In genomic region chr19:56756412-56756811, GRCm38 (mm10) we compare ENCODE assay signal across 24 mouse cellular contexts. TPM values are rescaled to one million over a fixed set of nuclear protein-coding genes. Genes with fewer than 3 reads are reported as not detected.
A peak's percentile ranks its signal among the peaks of the same experiment; 100 is the strongest.
DNase-seq lines count a peak whose midpoint lies in the region; ATAC-seq and TF ChIP-seq lines count a peak whose summit lies in the region.
"Had no signal": no experiment of that assay in that cellular context is flagged by ENCODE, and none has a peak within 500 bp of the region (broad histone marks: within the 10 kb centered on the region; RNA-seq: fewer than 3 reads in every experiment).

No protein-coding gene starts in this region.

- H3K9me3 ChIP-seq in megakaryocyte, embryonic 14.5 days = no peaks in the 10 kb centered on the region
- H3K9me3 ChIP-seq: embryonic facial prominence, embryonic 10.5 days; heart, embryonic 15.5 days; hindbrain, embryonic 13.5 days; limb, embryonic 13.5 days; liver, embryonic 12.5 days; midbrain, embryonic 15.5 days had no signal

- no peak for TF ChIP-seq CTCF in lung, adult 2 months (IDR thresholded peaks at IDR 0.05; ENCODE audit: insufficient read depth, low read length)
- no peak for TF ChIP-seq CTCF in Patski (IDR thresholded peaks at IDR 0.05)

- in situ Hi-C loops in Patski (cut with MboI; ENCODE audit: low pct_unique_long_range_greater_than_20kb) = no loop called here

- CTCF ChIA-PET in Patski (lab: Charles Lee) = no interaction called here

- no peak for TF ChIP-seq POLR2A in lung, adult 2 months (IDR thresholded peaks at IDR 0.05; ENCODE audit: borderline replicate concordance, extremely low read depth, low read depth, low read length)

- H3K4me3 ChIP-seq in lung, adult 2 months (replicated peaks; ENCODE audit: extremely low read depth, low read depth, low read length) = no peak overlapping the region
- H3K4me3 ChIP-seq in megakaryocyte, embryonic 14.5 days (replicated peaks) = peak overlapping the region; percentile 21
- H3K4me3 ChIP-seq: embryonic facial prominence, embryonic 10.5 days; heart, adult 2 months; heart, embryonic 15.5 days; hindbrain, embryonic 13.5 days; limb, embryonic 13.5 days; liver, embryonic 12.5 days; midbrain, embryonic 15.5 days had no signal

- POLR2A ChIA-PET in Patski (lab: Charles Lee) = no interaction called here

- H3K27me3 ChIP-seq in Patski = no peaks in the 10 kb centered on the region
- H3K27me3 ChIP-seq in megakaryocyte, embryonic 14.5 days (replicated peaks) = peaks cover 42% of the 10 kb centered on the region
- H3K27me3 ChIP-seq: heart, embryonic 15.5 days; hindbrain, embryonic 13.5 days; limb, embryonic 13.5 days; midbrain, embryonic 15.5 days had no signal

- DNase-seq in lung, postnatal 36 days = peak; percentile 77
- DNase-seq in lung, adult 2 months = no peak
- DNase-seq in Patski (ENCODE audit: low read depth, low spot score) = peak; percentile 41
- no peak for DNase-seq in cerebellum, postnatal 25 days
- no peak for DNase-seq in embryo, embryonic 10.5 days (ENCODE audit: low spot score)
- no peak for DNase-seq in gastrocnemius, postnatal 10 days
- DNase-seq: adrenal gland, postnatal 25 days; cerebellum, adult 8-10 months; gastrocnemius, postnatal 25 days; heart, adult 2 months; heart, postnatal 36 days; kidney, adult 18-20 months; lung, embryonic 14.5 days; right cerebral cortex, postnatal 14 days had no signal

- no peaks in the 10 kb centered on the region for H3K4me1 ChIP-seq in lung, adult 2 months (ENCODE audit: control insufficient read depth, insufficient read depth, low read length)
- peaks cover 47% of the 10 kb centered on the region for H3K4me1 ChIP-seq in megakaryocyte, embryonic 14.5 days
- H3K4me1 ChIP-seq: embryonic facial prominence, embryonic 10.5 days; hindbrain, embryonic 13.5 days; limb, embryonic 13.5 days; liver, embryonic 12.5 days; midbrain, embryonic 15.5 days had no signal

- ATAC-seq in Patski = peak; percentile 68
- ATAC-seq: forebrain, embryonic 16.5 days; inflammation-experienced regulatory T-cells, adult 6 months; liver, embryonic 12.5 days; midbrain, embryonic 15.5 days had no signal

- no peaks in the 10 kb centered on the region for H3K36me3 ChIP-seq in megakaryocyte, embryonic 14.5 days (replicated peaks; ENCODE audit: low read length)
- H3K36me3 ChIP-seq: embryonic facial prominence, embryonic 10.5 days; heart, embryonic 15.5 days; hindbrain, embryonic 13.5 days; limb, embryonic 13.5 days; liver, embryonic 12.5 days; midbrain, embryonic 15.5 days had no signal

- WGBS in lung, adult 2 months = 70% methylated on average over 10 of the region's 10 CpGs

RNA-seq across cellular contexts. Expression of gene Adrb1, which starts 34.4 kb away (rescaled TPM):
- polyA plus RNA-seq in lung, adult 2 months (2012; rRNA removed) = 81.9 and 120 TPM in 2 replicates
- polyA plus RNA-seq in Patski (2021) = not detected
- not detected in 2 replicates for polyA plus RNA-seq in megakaryocyte, embryonic 14.5 days (2012; ENCODE audit: insufficient read depth, low replicate concordance)
- 1 to 10 TPM; 1.1 to 1.5 TPM for total RNA-seq in gastrocnemius, postnatal 10 days (2021)
- total RNA-seq: megakaryocyte-erythroid progenitor cell, adult 5-6 weeks had no signal

Comparison
In these comparisons a context has a peak if more than half of its experiments do, and no peak if none do; other contexts are left out.
1. DNase-seq: peak in lung, postnatal 36 days (single experiment) and Patski (single experiment); none in lung, adult 2 months (single experiment), cerebellum, postnatal 25 days (0 of 2), embryo, embryonic 10.5 days (single experiment) and gastrocnemius, postnatal 10 days (single experiment).
2. RNA of gene Adrb1, which starts 34.4 kb away (polyA plus RNA-seq): 81.9 to 120 TPM in lung, adult 2 months; not detected in Patski (single experiment) and not detected in megakaryocyte, embryonic 14.5 days; every median in the first group is over 10 times any median in the second.